Mouse (Mus musculus) G1E-ER4 (cell line): ENCODE measurements around the gene Tfeb. TPM values are rescaled to one million over a fixed set of nuclear protein-coding genes. Genes with fewer than 3 reads are reported as not detected.

ENCODE experiments used
- GATA1 ChIP-seq: IDR thresholded peaks from one replicate; pipeline ENCODE4 v1.8.0; 2012; ENCODE audit warnings: low read length, inconsistent platforms
- polyA plus RNA-seq: library from polyadenylated mRNA; stranded (reverse); fragments of >175 nt; gene quantifications from 2 replicates; pipeline ENCODE4 v1.2.3, GENCODE M21; 2012

The Tfeb gene
- polyA plus RNA-seq, 1 experiment, result 50.4 TPM

GRCm38 (mm10) chr17:47703556-47703955 lies 33.3 kb upstream of the Tfeb start:
- no peak for TF ChIP-seq GATA1

GRCm38 (mm10) chr17:47704692-47705091 lies 32.1 kb upstream of the Tfeb start:
- no peak for TF ChIP-seq GATA1

- TF ChIP-seq GATA1, result no peak
Measured at GRCm38 (mm10) chr17:47706196-47706595, 30.6 kb upstream of the Tfeb start.

GRCm38 (mm10) chr17:47707961-47708360 lies 28.9 kb upstream of the Tfeb start:
- no peak for TF ChIP-seq GATA1

GRCm38 (mm10) chr17:47708972-47709371 lies 27.9 kb upstream of the Tfeb start:
- TF ChIP-seq GATA1, result no peak

GRCm38 (mm10) chr17:47710036-47710435 lies 26.8 kb upstream of the Tfeb start:
- no peak for TF ChIP-seq GATA1

GRCm38 (mm10) chr17:47711883-47712282 lies 24.9 kb upstream of the Tfeb start:
- no peak for TF ChIP-seq GATA1

- TF ChIP-seq GATA1, result no peak
Measured at GRCm38 (mm10) chr17:47712889-47713571, 23.8 kb upstream of the Tfeb start.

GRCm38 (mm10) chr17:47715037-47715436 lies 21.8 kb upstream of the Tfeb start:
- TF ChIP-seq GATA1, result no peak

GRCm38 (mm10) chr17:47721183-47721582 lies 15.6 kb upstream of the Tfeb start:
- TF ChIP-seq GATA1, result peak; percentile 35

GRCm38 (mm10) chr17:47726566-47726965 lies 10.3 kb upstream of the Tfeb start, which contains the start of gene Pgc:
TSS of gene Pgc (plus strand) at chr17:47726842.
- no peak for TF ChIP-seq GATA1

GRCm38 (mm10) chr17:47730633-47731575 lies 5.9 kb upstream of the Tfeb start:
- no peak for TF ChIP-seq GATA1

- no peak for TF ChIP-seq GATA1
Measured at GRCm38 (mm10) chr17:47735553-47736100, 1.2 kb upstream of the Tfeb start.

GRCm38 (mm10) chr17:47737271-47738065 lies 638 bp downstream of the Tfeb start:
- no peak for TF ChIP-seq GATA1

- TF ChIP-seq GATA1, result no peak
Measured at GRCm38 (mm10) chr17:47738066-47738878, 1.4 kb downstream of the Tfeb start.
